Mouse (Mus musculus) neural tube, embryonic 12.5 days (tissue): Measurements from ENCODE around the gene Mki67. TPM values are rescaled to one million over a fixed set of nuclear protein-coding genes. Genes with fewer than 3 reads are reported as not detected.

ENCODE experiments used
- polyA plus RNA-seq: library from polyadenylated mRNA; unstranded; fragments of >200 nt; fragmentation: Nextera tagmentation; extraction: Ambion mirVana; gene quantifications from 2 replicates; pipeline ENCODE4 v1.2.1, GENCODE M21; 2016

Gene Mki67
- polyA plus RNA-seq, 1 experiment from 2014 or later = 28.8 TPM

Other genes with a start within 250 kb of the Mki67 start
- not detected in 2 replicates for gene Clrn3, start 187.7 kb downstream of the Mki67 start, polyA plus RNA-seq
- 2.3 TPM in 2 replicates for gene Ptpre, start 178.9 kb downstream of the Mki67 start, polyA plus RNA-seq